Mouse (Mus musculus) skeletal muscle tissue, adult 2 months (tissue): Measurements from ENCODE around the gene Gm8882.
"Not testable (repeated sequence)": the region's sequence is repeated elsewhere in the genome, so short reads cannot be mapped to it uniquely, and the experiment has no call there.

ENCODE experiments used
- DNase-seq: peaks from one replicate; pipeline ENCODE4 v3.0.0-alpha.2; 2012; ENCODE audit warnings: low read depth, low spot score

Gene Gm8882

DNA sequence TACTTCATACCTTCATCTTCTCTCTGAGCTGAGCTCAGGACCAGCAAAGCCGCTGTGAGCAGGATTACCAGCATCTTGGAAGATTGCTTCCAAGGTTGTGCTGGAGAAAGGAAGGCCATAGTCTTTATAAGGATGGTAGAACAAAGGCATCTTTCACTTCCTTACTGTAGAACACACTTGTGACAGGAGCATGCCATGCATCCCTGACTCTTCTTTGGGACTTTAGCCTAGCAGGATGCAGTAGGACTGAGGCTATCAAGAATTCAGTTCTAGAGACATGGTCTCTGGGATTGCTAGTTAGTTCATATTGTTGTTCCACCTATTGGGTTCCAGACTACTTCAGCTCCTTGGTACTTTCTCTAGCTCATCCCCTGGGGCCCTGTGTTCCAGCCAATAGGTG lies at the start of gene Gm8882:
Gene Gm8882, minus strand, starts transcription at position 101 of the 400 bp plus-strand sequence.
- DNase-seq, result not testable (repeated sequence)

DNA sequence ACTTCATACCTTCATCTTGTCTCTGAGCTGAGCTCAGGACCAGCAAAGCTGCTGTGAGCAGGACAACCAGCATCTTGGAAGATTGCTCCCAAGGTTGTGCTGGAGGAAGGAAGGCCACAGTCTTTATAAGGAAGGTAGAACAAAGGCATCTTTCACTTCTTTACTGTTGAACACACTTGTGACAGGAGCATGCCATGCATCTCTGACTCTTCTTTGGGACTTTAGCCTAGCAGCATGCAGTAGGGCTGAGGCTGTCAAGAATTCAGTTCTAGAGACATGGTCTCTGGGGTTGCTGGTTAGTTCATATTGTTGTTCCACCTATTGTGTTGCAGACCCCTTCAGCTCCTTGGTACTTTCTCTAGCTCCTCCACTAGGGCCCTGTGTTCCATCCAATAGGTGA lies 49.3 kb downstream of the Gm8882 start, which contains the start of gene Prpmp5:
Gene Prpmp5, minus strand, starts transcription at position 101 of the 400 bp plus-strand sequence.
- DNase-seq, result not testable (repeated sequence)
